Mouse (Mus musculus): ENCODE data around the gene Ttc37. TPM values are rescaled to one million over a fixed set of nuclear protein-coding genes. Genes with fewer than 3 reads are reported as not detected.

Gene Ttc37
- polyA plus RNA-seq, 1 experiment from 2014 or later = 17.1 TPM

DNA sequence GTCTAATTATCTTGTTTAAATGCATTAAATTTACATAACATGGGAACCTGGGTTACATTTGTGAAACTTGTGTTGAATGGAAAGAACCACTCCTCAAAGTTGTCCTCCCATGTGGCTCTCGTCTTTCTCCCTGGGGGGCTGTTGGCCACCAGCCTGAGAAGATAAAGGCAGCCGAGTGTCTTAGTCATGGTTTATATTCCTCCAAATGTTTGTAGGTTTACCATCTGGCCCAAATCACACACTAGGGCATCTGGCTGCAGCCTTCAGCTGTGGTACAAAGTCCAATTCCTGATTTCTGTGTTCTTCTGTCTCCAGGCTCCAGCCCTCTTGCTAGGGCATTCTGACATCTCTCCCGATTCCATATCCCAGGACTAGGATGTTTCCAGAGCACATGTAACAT lies 91.7 kb downstream of the Ttc37 start:
- Histone ChIP-seq H3K27me3 (ENCODE audit: control insufficient read depth, insufficient read depth, low read length) (no peaks in the 10 kb centered on the region), H3K4me1 (ENCODE audit: control insufficient read depth, insufficient read depth, low read length) (no peaks in the 10 kb centered on the region), H3K36me3 (ENCODE audit: control insufficient read depth, insufficient read depth, low read length) (no peaks in the 10 kb centered on the region; the same call in 1 of the 2 replicates), H3K9me3 (ENCODE audit: control insufficient read depth, low read length) (no peaks in the 10 kb centered on the region), H3K4me2 (ENCODE audit: low read depth) (no peak overlapping the region), H3K4me3 (ENCODE audit: low read depth, low read length) (no peak overlapping the region), H3K27ac (ENCODE audit: low read depth, low read length) (no peak overlapping the region), H3K9ac (ENCODE audit: low read length) (no peak overlapping the region)
- DNase-seq (ENCODE audit: low spot score) (no peak), ATAC-seq (ENCODE audit: insufficient read depth, low FRiP score, low TSS enrichment) (no peak)
- 81% methylated on average over 3 of the region's 3 CpGs for WGBS

DNA sequence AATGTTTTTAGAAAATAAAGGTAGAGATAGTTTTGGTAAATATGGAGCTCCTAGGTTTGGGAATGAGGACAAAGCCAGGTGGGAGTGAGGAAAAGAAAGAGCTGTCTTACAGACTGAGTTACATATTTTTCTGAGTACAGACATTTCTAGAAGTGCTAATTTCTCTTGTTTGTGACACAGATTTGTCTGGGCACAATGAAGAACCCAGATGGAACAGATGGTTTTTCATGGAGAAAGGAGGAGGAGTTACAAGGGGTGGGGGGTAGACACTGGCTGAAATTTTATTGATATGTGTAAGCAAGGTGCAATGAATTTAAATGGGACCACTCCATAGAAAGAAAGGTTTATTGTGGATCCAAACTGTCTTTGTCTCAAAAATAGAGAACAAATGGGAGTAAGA lies 96.4 kb downstream of the Ttc37 start:
- Histone ChIP-seq H3K9me3 (ENCODE audit: control insufficient read depth, low read length) (no peaks in the 10 kb centered on the region), H3K9ac (ENCODE audit: low read length) (no peak overlapping the region), H3K36me3 (ENCODE audit: control insufficient read depth, insufficient read depth, low read length) (no peaks in the 10 kb centered on the region; the same call in 1 of the 2 replicates), H3K4me3 (ENCODE audit: low read depth, low read length) (no peak overlapping the region), H3K27ac (ENCODE audit: low read depth, low read length) (no peak overlapping the region), H3K27me3 (ENCODE audit: control insufficient read depth, insufficient read depth, low read length) (no peaks in the 10 kb centered on the region), H3K4me2 (ENCODE audit: low read depth) (no peak overlapping the region), H3K4me1 (ENCODE audit: control insufficient read depth, insufficient read depth, low read length) (no peaks in the 10 kb centered on the region)
- DNase-seq (ENCODE audit: low spot score) (no peak), ATAC-seq (ENCODE audit: insufficient read depth, low FRiP score, low TSS enrichment) (no peak)

- no peak overlapping the region for H3K4me2 ChIP-seq (ENCODE audit: low read depth)
- no peaks in the 10 kb centered on the region for H3K4me1 ChIP-seq (ENCODE audit: control insufficient read depth, insufficient read depth, low read length)
- H3K9ac ChIP-seq (ENCODE audit: low read length) = no peak overlapping the region
- H3K4me3 ChIP-seq (ENCODE audit: low read depth, low read length) = no peak overlapping the region
- no peaks in the 10 kb centered on the region for H3K9me3 ChIP-seq (ENCODE audit: control insufficient read depth, low read length)
- H3K27ac ChIP-seq (ENCODE audit: low read depth, low read length) = no peak overlapping the region
- H3K27me3 ChIP-seq (ENCODE audit: control insufficient read depth, insufficient read depth, low read length) = no peaks in the 10 kb centered on the region
- H3K36me3 ChIP-seq (ENCODE audit: control insufficient read depth, insufficient read depth, low read length) = no peaks in the 10 kb centered on the region; the same call in 1 of the 2 replicates
- ATAC-seq (ENCODE audit: insufficient read depth, low FRiP score, low TSS enrichment) (no peak), DNase-seq (ENCODE audit: low spot score) (no peak)
- WGBS = 88% methylated on average over 8 of the region's 8 CpGs
Observed at GRCm38 (mm10) chr13:76195431-76196138, 97.1 kb downstream of the Ttc37 start.

DNA sequence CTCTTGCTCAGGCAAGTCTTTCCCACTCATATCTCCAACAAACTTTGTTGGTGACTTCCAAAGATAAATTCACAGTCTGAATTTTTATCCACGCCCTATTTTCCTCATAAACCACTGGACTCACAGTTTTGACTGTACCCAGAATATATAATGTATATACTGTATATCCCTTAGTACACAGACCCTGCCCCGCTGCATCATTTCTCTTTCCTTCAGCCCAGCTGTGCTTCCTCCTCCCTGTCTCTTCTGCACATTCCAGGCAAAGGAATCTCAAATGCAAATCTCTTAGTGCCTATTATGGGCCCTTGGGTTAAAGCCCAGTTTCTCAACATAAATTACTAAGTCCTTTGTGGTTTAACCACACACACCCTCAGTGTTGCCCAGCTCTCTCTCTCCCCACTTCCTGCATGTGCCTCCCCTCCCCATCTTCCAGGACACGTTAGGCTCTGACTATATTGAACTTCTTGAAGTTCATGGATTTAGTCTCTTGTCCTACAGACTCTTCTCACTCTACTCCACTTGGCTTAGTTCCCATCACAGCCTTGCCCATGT lies 98.8 kb downstream of the Ttc37 start:
- DNase-seq (ENCODE audit: low spot score) = no peak
- WGBS = 90% methylated on average over 3 of the region's 3 CpGs

DNA sequence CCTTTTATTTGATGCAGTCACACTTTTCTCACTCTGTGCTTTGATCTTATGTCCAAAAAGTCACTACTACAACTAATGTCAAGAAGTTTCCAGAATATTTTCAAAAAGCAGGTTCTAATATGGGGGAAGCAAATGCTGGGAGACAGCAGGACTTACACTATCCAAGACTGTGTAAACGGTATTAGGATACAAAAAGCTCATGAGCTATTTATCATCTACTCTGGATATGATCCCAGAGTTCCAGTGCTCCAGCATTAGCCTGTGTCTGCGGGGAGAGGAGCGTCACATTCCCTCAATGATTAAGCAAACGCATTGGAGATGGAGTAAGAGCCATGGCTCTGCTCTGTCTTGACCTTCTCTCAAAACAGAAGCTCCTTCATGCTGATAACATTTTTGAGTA lies 101.4 kb downstream of the Ttc37 start:
- ATAC-seq (ENCODE audit: insufficient read depth, low FRiP score, low TSS enrichment) = no peak
- WGBS = 90% methylated on average over 4 of the region's 4 CpGs

More for the DNA sequence above, 98.8 kb downstream of the Ttc37 start:
- Histone ChIP-seq H3K4me1 (ENCODE audit: control insufficient read depth, insufficient read depth, low read length) (no peaks in the 10 kb centered on the region), H3K27ac (ENCODE audit: low read depth, low read length) (no peak overlapping the region), H3K4me3 (ENCODE audit: low read depth, low read length) (no peak overlapping the region), H3K4me2 (ENCODE audit: low read depth) (no peak overlapping the region), H3K36me3 (ENCODE audit: control insufficient read depth, insufficient read depth, low read length) (no peaks in the 10 kb centered on the region), H3K27me3 (ENCODE audit: control insufficient read depth, insufficient read depth, low read length) (no peaks in the 10 kb centered on the region), H3K9ac (ENCODE audit: low read length) (no peak overlapping the region), H3K9me3 (ENCODE audit: control insufficient read depth, low read length) (no peaks in the 10 kb centered on the region)
- ATAC-seq (ENCODE audit: insufficient read depth, low FRiP score, low TSS enrichment) = no peak

GRCm38 (mm10) chr13:76214928-76215327 lies 116.4 kb downstream of the Ttc37 start:
- H3K9me3 ChIP-seq (ENCODE audit: control insufficient read depth, low read length) = no peaks in the 10 kb centered on the region
- H3K4me2 ChIP-seq (ENCODE audit: low read depth) = no peak overlapping the region
- no peaks in the 10 kb centered on the region for H3K36me3 ChIP-seq (ENCODE audit: control insufficient read depth, insufficient read depth, low read length)
- no peak for DNase-seq (ENCODE audit: low spot score)
- no peak for ATAC-seq (ENCODE audit: insufficient read depth, low FRiP score, low TSS enrichment)
- no peak overlapping the region for H3K4me3 ChIP-seq (ENCODE audit: low read depth, low read length)
- H3K27me3 ChIP-seq (ENCODE audit: control insufficient read depth, insufficient read depth, low read length) = no peaks in the 10 kb centered on the region
- no peak overlapping the region for H3K9ac ChIP-seq (ENCODE audit: low read length)
- no peak overlapping the region for H3K27ac ChIP-seq (ENCODE audit: low read depth, low read length)
- 87% methylated on average over 2 of the region's 2 CpGs for WGBS
- no peaks in the 10 kb centered on the region for H3K4me1 ChIP-seq (ENCODE audit: control insufficient read depth, insufficient read depth, low read length)

More for the DNA sequence above, 101.4 kb downstream of the Ttc37 start:
- Histone ChIP-seq H3K36me3 (ENCODE audit: control insufficient read depth, insufficient read depth, low read length) (no peaks in the 10 kb centered on the region), H3K27me3 (ENCODE audit: control insufficient read depth, insufficient read depth, low read length) (no peaks in the 10 kb centered on the region), H3K4me3 (ENCODE audit: low read depth, low read length) (no peak overlapping the region), H3K4me2 (ENCODE audit: low read depth) (no peak overlapping the region), H3K9me3 (ENCODE audit: control insufficient read depth, low read length) (no peaks in the 10 kb centered on the region), H3K27ac (ENCODE audit: low read depth, low read length) (no peak overlapping the region), H3K4me1 (ENCODE audit: control insufficient read depth, insufficient read depth, low read length) (no peaks in the 10 kb centered on the region), H3K9ac (ENCODE audit: low read length) (no peak overlapping the region)
- no peak for DNase-seq (ENCODE audit: low spot score)

DNA sequence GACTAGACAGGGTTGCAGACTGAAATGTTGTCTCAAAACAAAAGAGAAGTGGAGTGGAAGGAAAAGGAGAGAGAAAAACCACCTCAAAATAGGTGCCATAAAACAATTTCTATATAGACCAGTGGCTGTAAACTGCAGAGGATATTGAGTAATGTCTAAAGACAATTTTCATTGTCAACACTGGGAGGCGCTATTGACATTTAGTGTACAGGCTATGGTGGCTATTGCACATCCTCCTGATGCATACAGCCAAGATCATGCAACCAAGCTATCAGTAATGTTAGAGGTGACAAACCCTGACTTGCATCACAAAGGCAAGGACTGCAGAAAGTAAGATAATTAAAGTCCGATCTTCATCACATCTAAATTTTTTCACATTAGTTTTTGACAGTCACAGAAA lies 116.9 kb downstream of the Ttc37 start:
- ATAC-seq (ENCODE audit: insufficient read depth, low FRiP score, low TSS enrichment) (peak; percentile 53; the same call in 1 of the 2 replicates), DNase-seq (ENCODE audit: low spot score) (no peak)
- WGBS = 52% methylated on average over 2 of the region's 2 CpGs
- H3K4me2 ChIP-seq (ENCODE audit: low read depth) = no peak overlapping the region
- H3K27ac ChIP-seq (ENCODE audit: low read depth, low read length) = no peak overlapping the region
- no peak overlapping the region for H3K9ac ChIP-seq (ENCODE audit: low read length)
- no peaks in the 10 kb centered on the region for H3K4me1 ChIP-seq (ENCODE audit: control insufficient read depth, insufficient read depth, low read length)
- no peak overlapping the region for H3K4me3 ChIP-seq (ENCODE audit: low read depth, low read length)
- no peaks in the 10 kb centered on the region for H3K36me3 ChIP-seq (ENCODE audit: control insufficient read depth, insufficient read depth, low read length)
- H3K9me3 ChIP-seq (ENCODE audit: control insufficient read depth, low read length) = no peaks in the 10 kb centered on the region
- H3K27me3 ChIP-seq (ENCODE audit: control insufficient read depth, insufficient read depth, low read length) = no peaks in the 10 kb centered on the region
